Mouse (Mus musculus) CD4-positive, CD25-positive, alpha-beta regulatory T cell, adult 4 months (primary cell): ENCODE data around the gene Megf8. TPM values are rescaled to one million over a fixed set of nuclear protein-coding genes. Genes with fewer than 3 reads are reported as not detected.
"Not testable (repeated sequence)": the region's sequence is repeated elsewhere in the genome, so short reads cannot be mapped to it uniquely, and the experiment has no call there.

Experiments used
- ATAC-seq: one replicate; pipeline ENCODE4 v1.8.0; 2017
- polyA plus RNA-seq, 2 experiments: library from polyadenylated mRNA; unstranded; fragments of 100-300 nt; shearing (Covaris generic); gene quantifications; one replicate each; pipeline ENCODE4 v1.2.1; 2017

The Megf8 gene
- polyA plus RNA-seq, 2 experiments from 2014 or later = 0.10 to 0.11 TPM

GRCm38 (mm10) chr7:25297454-25298325, 19.3 kb upstream of the Megf8 start, which contains the start of gene Pafah1b3:
TSS of gene Pafah1b3 (minus strand) at chr7:25297986.
- ATAC-seq = peak; percentile 68

- ATAC-seq = no peak
These were observed 15.9 kb upstream of the Megf8 start, which contains the start of gene Prr19 for GRCm38 (mm10) chr7:25301063-25301462. TSS of gene Prr19 (plus strand) at chr7:25301411.

GRCm38 (mm10) chr7:25303003-25303684, 13.8 kb upstream of the Megf8 start:
- ATAC-seq = no peak

GRCm38 (mm10) chr7:25303685-25304006, 13.3 kb upstream of the Megf8 start:
- no peak for ATAC-seq

GRCm38 (mm10) chr7:25305481-25305880, 11.5 kb upstream of the Megf8 start:
- ATAC-seq = no peak

- no peak for ATAC-seq
These were observed 10.9 kb upstream of the Megf8 start, which contains the start of gene Tmem145 for GRCm38 (mm10) chr7:25305956-25306613. TSS of gene Tmem145 (plus strand) at chr7:25306106.

- ATAC-seq = no peak
These were observed 10.4 kb upstream of the Megf8 start for GRCm38 (mm10) chr7:25306614-25306996.

- no peak for ATAC-seq
These were observed 8.2 kb upstream of the Megf8 start for GRCm38 (mm10) chr7:25308702-25309318.

- no peak for ATAC-seq
These were observed 7.5 kb upstream of the Megf8 start for GRCm38 (mm10) chr7:25309425-25309824.

GRCm38 (mm10) chr7:25311193-25311592, 5.8 kb upstream of the Megf8 start:
- no peak for ATAC-seq

GRCm38 (mm10) chr7:25313325-25313724, 3.6 kb upstream of the Megf8 start:
- no peak for ATAC-seq

- no peak for ATAC-seq
These were observed 2.2 kb upstream of the Megf8 start for GRCm38 (mm10) chr7:25314606-25315305.

GRCm38 (mm10) chr7:25315306-25316041, 1.5 kb upstream of the Megf8 start:
- no peak for ATAC-seq

- no peak for ATAC-seq
These were observed 559 bp downstream of the Megf8 start for GRCm38 (mm10) chr7:25317446-25317999.

GRCm38 (mm10) chr7:25322058-25322484, 5.1 kb downstream of the Megf8 start:
- no peak for ATAC-seq

GRCm38 (mm10) chr7:25323219-25323618, 6.3 kb downstream of the Megf8 start:
- ATAC-seq = no peak

GRCm38 (mm10) chr7:25325431-25325830, 8.5 kb downstream of the Megf8 start:
- ATAC-seq = not testable (repeated sequence)

- ATAC-seq = no peak
These were observed 9.3 kb downstream of the Megf8 start for GRCm38 (mm10) chr7:25326233-25326632.

- no peak for ATAC-seq
These were observed 16.8 kb downstream of the Megf8 start for GRCm38 (mm10) chr7:25333596-25334307.

- ATAC-seq = no peak
These were observed 17.5 kb downstream of the Megf8 start for GRCm38 (mm10) chr7:25334472-25334871.
